Mouse (Mus musculus) NIH3T3 (cell line): ENCODE measurements around the gene Chrm2.

Source experiments
- DNase-seq: peaks from one replicate; pipeline ENCODE4 v3.0.0-alpha.2; 2012; ENCODE audit warnings: low read depth

Chrm2 gene

GRCm38 (mm10) chr6:36517242-36517641 is 129.4 kb downstream of the Chrm2 start:
- no peak for DNase-seq

- DNase-seq, result no peak
Measured at GRCm38 (mm10) chr6:36523599-36523998, 135.7 kb downstream of the Chrm2 start.

- no peak for DNase-seq
Measured at GRCm38 (mm10) chr6:36528509-36528908, 140.6 kb downstream of the Chrm2 start.

- DNase-seq, result no peak
Measured at GRCm38 (mm10) chr6:36541247-36541646, 153.4 kb downstream of the Chrm2 start.

GRCm38 (mm10) chr6:36566886-36567285 is 179.0 kb downstream of the Chrm2 start:
- no peak for DNase-seq
